Mouse (Mus musculus): ENCODE results near the gene Arhgap21.

Gene Arhgap21

GRCm38 (mm10) chr2:20968441-20969200 lies at the start of gene Arhgap21:
Arhgap21 (minus strand) TSS chr2:20968881.
- DNase-seq (ENCODE audit: low spot score in 2 of 2) = peak; percentile 51 to 80

- DNase-seq (ENCODE audit: low spot score in 2 of 2) = no peak
Observed at GRCm38 (mm10) chr2:21016589-21016988, 47.9 kb upstream of the Arhgap21 start.

GRCm38 (mm10) chr2:21010806-21011397 lies 42.2 kb upstream of the Arhgap21 start:
- no peak for DNase-seq (ENCODE audit: low spot score in 2 of 2)

GRCm38 (mm10) chr2:21010219-21010618 lies 41.5 kb upstream of the Arhgap21 start:
- DNase-seq (ENCODE audit: low spot score in 2 of 2) = no peak

- DNase-seq (ENCODE audit: low spot score in 2 of 2) = no peak
Observed at GRCm38 (mm10) chr2:21009258-21010140, 40.8 kb upstream of the Arhgap21 start.

- no peak for DNase-seq (ENCODE audit: low spot score in 2 of 2)
Observed at GRCm38 (mm10) chr2:21002538-21002937, 33.9 kb upstream of the Arhgap21 start.

GRCm38 (mm10) chr2:21001156-21001555 lies 32.5 kb upstream of the Arhgap21 start:
- no peak for DNase-seq (ENCODE audit: low spot score in 2 of 2)

GRCm38 (mm10) chr2:20995547-20995946 lies 26.9 kb upstream of the Arhgap21 start:
- no peak for DNase-seq (ENCODE audit: low spot score in 2 of 2)

GRCm38 (mm10) chr2:20991508-20991907 lies 22.8 kb upstream of the Arhgap21 start:
- DNase-seq (ENCODE audit: low spot score in 2 of 2) = no peak

- DNase-seq (ENCODE audit: low spot score in 2 of 2) = no peak
Observed at GRCm38 (mm10) chr2:20990907-20991306, 22.2 kb upstream of the Arhgap21 start.

GRCm38 (mm10) chr2:20990056-20990455 lies 21.4 kb upstream of the Arhgap21 start:
- no peak for DNase-seq (ENCODE audit: low spot score in 2 of 2)

GRCm38 (mm10) chr2:20987822-20988221 lies 19.1 kb upstream of the Arhgap21 start:
- no peak for DNase-seq (ENCODE audit: low spot score in 2 of 2)

GRCm38 (mm10) chr2:20978726-20979125 lies 10.0 kb upstream of the Arhgap21 start:
- no peak for DNase-seq (ENCODE audit: low spot score in 2 of 2)

- no peak for DNase-seq (ENCODE audit: low spot score in 2 of 2)
Observed at GRCm38 (mm10) chr2:20977051-20977450, 8.4 kb upstream of the Arhgap21 start.

- no peak for DNase-seq (ENCODE audit: low spot score in 2 of 2)
Observed at GRCm38 (mm10) chr2:20973513-20973912, 4.8 kb upstream of the Arhgap21 start.

- no peak for DNase-seq (ENCODE audit: low spot score in 2 of 2)
Observed at GRCm38 (mm10) chr2:20972180-20972579, 3.5 kb upstream of the Arhgap21 start.

- no peak for DNase-seq (ENCODE audit: low spot score in 2 of 2)
Observed at GRCm38 (mm10) chr2:20971628-20972027, 2.9 kb upstream of the Arhgap21 start.

GRCm38 (mm10) chr2:20969201-20970200 lies 820 bp upstream of the Arhgap21 start:
- peak; percentile 91 to 93 for DNase-seq (ENCODE audit: low spot score in 2 of 2)

- peak; percentile 46 to 77 for DNase-seq (ENCODE audit: low spot score in 2 of 2)
Observed at GRCm38 (mm10) chr2:20967646-20968351, 882 bp downstream of the Arhgap21 start.

- DNase-seq (ENCODE audit: low spot score in 2 of 2) = peak; percentile 48 to 79
Observed at GRCm38 (mm10) chr2:20967101-20967645, 1.5 kb downstream of the Arhgap21 start.
